Mouse (Mus musculus) induced T-regulatory cell, adult 2 months (primary cell): ENCODE measurements around the gene Csrnp1.
A peak's percentile ranks its signal among the peaks of the same experiment; 100 is the strongest.

ENCODE experiments used
- DNase-seq: peaks from one replicate; pipeline ENCODE4 v3.0.0-alpha.2; 2012; ENCODE audit warnings: low read depth

Csrnp1 gene

DNA sequence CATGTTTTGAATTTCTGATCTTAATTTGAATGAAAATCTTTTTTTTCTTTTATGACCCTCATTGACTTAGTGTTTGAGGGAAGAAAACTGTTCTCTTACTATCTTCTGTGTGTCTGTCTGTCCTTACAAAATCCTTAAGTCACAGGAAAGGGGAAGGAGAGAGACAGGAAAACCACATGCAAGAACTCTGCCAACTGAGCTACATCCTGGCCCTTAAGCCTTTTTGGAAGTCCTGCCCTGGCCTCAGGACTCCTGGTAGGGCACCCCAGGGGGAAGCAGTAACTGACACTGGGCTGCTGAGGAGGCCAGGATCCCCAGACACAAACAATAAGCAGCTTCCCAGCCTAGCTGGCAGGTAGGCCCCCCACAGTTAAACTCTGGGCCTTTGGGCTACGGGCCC, 41.1 kb downstream of the Csrnp1 start:
- DNase-seq: no peak

DNA sequence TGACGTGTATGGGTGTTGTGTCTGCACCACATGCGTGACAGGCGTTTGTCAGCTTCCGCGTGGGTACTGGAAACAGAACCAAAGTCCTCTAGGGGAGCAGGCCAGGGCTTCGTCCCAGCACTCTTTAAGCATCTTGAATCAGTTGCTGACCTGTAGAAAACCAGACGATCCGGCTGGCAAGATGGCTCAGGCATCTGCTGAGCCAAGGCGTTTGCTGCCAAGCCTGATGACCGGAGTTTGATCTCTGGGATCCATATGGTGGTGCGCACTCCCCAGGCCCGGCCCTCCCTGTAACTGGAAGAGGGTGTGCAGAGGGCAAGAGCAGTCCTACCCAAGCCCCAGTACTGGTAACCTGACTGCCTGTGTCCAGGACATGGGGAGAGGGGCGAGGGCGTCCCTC, 42.6 kb downstream of the Csrnp1 start:
- no peak for DNase-seq

DNA sequence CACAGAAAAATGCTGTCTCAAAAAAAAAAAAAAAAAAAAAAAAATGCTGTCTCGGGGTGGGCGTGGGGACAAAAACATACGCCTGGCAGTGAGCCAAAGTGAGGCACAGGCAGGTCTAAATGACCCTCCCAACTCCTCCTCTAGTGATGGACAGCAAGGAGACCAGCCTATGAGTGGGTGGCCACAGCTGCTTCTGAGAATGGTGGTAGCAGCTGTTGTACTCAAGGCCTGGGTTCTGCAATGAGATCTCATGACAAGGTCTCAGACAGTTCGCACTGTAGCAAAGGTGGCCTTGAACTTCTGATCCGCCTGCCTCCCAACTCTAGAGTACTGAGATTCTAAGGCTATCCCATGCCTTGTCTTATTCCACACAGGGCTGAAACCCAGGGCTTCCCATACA, 43.1 kb downstream of the Csrnp1 start:
- no peak for DNase-seq

DNA sequence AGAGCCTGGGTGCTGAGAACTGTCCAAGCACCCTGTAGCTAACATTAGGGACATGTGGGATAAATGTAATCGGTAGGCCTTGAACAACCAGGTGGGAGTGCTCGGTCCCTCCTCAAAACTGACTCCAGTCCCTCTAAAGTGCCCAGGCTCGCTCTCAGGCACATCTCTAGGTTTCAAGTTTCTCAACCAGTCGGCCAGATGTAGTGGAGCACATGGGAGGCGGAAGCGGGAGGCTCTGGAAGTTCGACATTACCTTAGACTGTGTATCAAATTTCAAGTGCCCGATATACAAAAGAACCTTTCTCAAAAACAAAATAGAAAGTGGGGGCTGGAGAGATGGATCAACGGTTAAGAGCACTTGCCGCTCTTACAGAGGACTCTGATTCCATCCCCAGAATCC, 44.8 kb downstream of the Csrnp1 start:
- DNase-seq: no peak

DNA sequence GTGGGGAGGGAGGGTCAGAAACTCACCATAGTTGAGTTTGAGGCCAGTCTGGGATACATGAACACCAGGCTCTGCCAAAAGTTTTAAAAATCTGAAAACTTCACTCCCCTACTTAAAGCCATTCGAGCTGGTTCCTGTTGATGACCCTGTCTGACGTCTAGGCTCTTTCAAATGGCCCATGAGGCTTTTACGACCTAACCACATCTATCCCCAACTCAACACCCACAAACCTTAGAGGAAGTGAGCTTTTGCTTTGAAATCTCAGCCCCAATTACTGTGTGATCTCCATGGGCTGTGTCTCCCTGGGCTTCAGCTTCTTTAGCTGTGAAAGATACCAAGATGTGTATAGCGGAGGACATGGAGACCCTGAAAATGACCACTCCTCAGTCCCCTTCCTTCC, 46.0 kb downstream of the Csrnp1 start:
- DNase-seq: peak; percentile 89

DNA sequence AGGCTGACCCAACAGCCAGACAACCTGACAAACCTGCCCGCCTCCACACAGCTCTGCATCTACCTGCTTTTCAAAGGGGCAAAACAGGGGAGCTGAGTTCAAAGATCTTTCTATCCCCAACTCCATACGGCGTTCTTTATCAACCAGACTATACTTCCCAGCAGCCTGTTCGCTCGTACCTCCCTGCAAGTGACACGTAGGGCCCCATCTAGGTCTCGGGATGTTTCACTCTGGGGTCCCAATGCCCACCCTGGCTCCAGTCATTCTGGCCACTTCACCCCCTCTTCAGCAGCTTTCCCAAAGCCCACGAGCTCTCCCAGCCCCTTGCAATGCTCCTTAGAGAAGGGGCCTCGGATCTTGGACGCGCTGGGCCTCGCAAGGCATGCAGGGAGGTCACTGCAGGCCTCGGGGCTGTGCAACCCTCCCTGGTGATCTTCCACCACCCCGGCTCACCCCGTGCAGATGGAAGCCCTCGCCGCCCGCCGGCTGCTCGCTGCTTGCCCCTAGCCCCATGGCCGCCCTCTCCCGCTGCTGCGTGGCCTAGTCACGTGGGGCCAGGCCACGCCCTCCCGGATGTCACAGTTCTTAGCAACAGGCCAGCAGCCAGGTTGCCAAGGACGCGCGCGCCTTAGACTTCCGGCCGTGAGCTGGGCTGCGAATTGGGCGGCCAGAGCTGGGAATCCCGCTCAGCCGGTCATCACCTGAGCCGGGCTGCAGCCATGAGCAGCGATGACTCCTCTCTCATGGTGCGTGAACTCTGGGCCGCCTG, 47.3 kb downstream of the Csrnp1 start, which contains the start of the genes Gorasp1 and Ttc21a:
Gorasp1 (minus strand) TSS at position 561 of the 769 bp plus-strand sequence.
Ttc21a (plus strand) TSS at position 602 of the 769 bp plus-strand sequence.
- DNase-seq: peak; percentile 96

DNA sequence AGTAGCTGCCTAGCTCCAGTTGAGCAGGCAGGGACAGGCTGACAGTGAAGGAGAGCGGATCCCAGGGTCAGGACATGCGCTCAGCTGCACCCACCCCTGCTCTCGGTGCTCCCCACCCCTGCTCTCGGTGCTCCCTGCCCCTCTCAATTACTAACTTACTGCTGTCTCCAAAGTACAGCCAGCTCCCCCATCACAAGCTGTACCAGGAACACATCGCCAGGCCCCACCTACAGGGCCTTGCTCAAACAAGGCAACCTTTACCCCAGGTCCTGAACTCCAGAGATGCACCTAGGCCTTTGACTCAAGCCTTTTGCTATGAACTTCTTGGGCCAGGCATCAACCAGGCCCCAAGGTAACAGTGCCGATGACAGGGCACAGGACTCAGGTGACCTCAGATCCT, 50.8 kb downstream of the Csrnp1 start:
- no peak for DNase-seq

DNA sequence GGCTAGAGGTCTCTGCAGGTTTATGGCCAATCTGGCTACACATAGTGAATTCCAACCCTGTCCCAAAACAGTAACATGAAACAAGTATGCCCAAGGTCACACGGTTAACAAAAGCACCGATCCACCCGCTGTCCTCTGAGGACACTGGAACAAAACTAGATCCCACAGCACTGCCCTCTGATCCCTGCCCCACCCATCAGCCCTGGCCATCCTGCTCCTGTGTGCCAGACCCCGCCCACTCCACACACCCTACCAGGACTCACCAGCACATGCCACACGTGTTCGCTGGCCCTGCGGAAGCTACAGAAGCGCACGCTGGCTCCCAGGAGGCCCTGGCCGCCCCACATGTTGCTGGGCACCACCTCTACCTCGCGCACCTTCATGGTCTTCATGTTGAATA, 52.1 kb downstream of the Csrnp1 start:
- no peak for DNase-seq

DNA sequence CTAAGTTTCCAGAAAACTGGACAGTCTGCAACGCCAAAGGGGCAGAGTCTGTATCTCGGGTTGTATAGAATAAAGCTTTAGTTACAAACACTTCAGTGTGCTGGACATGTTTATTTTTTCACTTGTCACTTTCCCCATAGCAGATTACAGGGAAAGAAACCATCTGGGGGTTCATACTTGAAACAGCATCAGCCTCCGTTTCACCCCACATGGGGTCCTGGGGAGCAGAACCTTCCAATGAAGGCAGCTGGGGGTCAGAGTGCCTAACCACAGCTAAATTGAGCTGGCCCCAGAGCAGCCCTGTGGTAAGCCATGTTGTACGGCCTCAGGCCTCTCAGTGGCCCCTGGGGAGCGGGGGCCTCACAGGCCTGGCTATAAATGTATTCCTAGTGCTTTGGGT, 58.0 kb downstream of the Csrnp1 start:
- no peak for DNase-seq

DNA sequence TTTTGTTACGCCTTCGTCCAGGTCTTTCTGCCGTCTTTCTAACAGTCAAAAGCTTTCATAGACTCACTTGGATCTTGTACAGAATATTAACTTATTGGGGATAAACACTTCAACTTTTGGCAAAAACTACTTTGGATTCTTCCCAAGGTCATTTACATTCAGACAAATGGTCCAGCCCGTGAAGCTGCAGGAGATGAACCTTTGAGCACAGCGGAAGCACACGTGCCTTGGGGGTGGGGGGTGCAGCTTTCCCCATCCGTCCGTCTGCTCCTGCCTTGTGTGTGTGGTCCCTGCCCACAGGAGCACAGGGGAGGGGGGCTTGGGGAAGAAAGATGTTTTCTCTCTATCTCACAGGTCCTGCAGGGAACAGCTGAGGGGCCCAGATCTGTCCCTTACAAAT, 58.7 kb downstream of the Csrnp1 start:
- no peak for DNase-seq

DNA sequence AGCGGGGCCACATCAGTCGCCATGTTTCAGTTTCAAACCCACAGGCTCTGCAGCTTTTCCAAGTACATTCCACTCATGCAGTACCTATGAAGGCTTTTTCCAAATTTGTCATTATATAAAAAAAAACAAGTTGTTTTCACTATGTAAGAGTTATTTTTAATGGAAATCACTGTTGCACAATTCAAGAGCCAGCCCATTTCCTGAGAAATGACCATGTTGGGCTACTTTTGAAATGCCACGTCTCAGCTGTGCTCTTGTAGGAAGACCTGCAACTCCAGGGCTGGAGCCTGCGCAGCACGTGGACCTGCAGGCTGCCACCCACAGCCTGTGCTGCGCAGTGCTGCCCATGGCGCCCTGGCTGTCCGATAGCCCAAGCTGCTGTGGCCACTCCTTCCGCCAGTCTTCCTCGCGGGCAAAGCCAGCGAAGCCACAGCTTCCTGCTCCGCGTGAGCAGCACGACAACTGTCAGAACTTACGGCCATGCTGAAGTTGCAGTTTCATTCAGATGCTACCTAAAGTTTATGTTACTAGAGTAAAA, 59.3 kb downstream of the Csrnp1 start:
- DNase-seq: no peak

DNA sequence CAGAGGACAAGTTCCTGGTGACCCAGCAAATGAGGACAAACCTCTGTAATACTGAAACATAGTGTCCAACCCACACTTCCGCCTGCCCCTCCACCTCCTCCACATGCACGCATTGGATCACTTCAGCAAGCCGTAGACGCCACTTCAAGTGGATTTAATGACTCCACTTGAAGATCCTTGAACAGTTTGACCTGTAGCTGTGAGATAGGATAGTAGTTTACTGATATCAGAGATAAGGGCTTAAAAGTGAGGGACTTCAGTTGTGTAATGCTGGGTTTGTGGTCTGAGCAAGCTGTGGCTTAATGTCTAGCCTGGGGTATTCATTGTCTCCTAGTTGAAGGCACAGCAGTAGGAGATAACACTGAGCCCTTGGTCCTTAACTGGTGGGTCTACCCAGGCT, 61.0 kb downstream of the Csrnp1 start:
- no peak for DNase-seq
